7 mouse cellular contexts compared by ENCODE assay signal in genomic region chr11:77625061-77625855, GRCm38 (mm10). TPM values are rescaled to one million over a fixed set of nuclear protein-coding genes. Genes with fewer than 3 reads are reported as not detected.
A peak's percentile ranks its signal among the peaks of the same experiment; 100 is the strongest.
DNase-seq lines count a peak whose midpoint lies in the region; ATAC-seq and TF ChIP-seq lines count a peak whose summit lies in the region.

No protein-coding gene starts in this region.

- peak; percentile 70 for ATAC-seq in forebrain, postnatal 0 days
- ATAC-seq in hindbrain, embryonic 15.5 days (ENCODE audit: low FRiP score, low read depth): peak; percentile 72
- ATAC-seq in limb, embryonic 11.5 days (ENCODE audit: insufficient number of reproducible peaks, low FRiP score, low TSS enrichment, low read depth): no peak
- ATAC-seq in midbrain, embryonic 11.5 days (ENCODE audit: low FRiP score): no peak
- no peak for ATAC-seq in stomach, postnatal 0 days (ENCODE audit: low FRiP score, low TSS enrichment)

- no peaks in the 10 kb centered on the region for H3K4me1 ChIP-seq in brown adipose tissue, adult 24 weeks (ENCODE audit: control insufficient read depth, insufficient read depth, insufficient read length, low read length)
- peaks cover 20% of the 10 kb centered on the region for H3K4me1 ChIP-seq in forebrain, postnatal 0 days (ENCODE audit: insufficient read depth)
- H3K4me1 ChIP-seq in hindbrain, embryonic 15.5 days (replicated peaks): peaks cover 27% of the 10 kb centered on the region
- H3K4me1 ChIP-seq in limb, embryonic 11.5 days (ENCODE audit: control insufficient read depth, insufficient read depth, low read length): peaks cover 10% of the 10 kb centered on the region; the same call in 1 of the 2 replicates
- peaks cover 17% of the 10 kb centered on the region for H3K4me1 ChIP-seq in midbrain, embryonic 11.5 days (ENCODE audit: control insufficient read depth, insufficient read depth, low read length)
- H3K4me1 ChIP-seq in stomach, postnatal 0 days (replicated peaks; ENCODE audit: control insufficient read depth, insufficient read depth): 0 out of 2 replicates have a peak, but pooled peaks cover 2% of the 10 kb centered on the region

- H3K4me2 ChIP-seq in forebrain, postnatal 0 days (ENCODE audit: low read depth): peak overlapping the region; percentile 91
- H3K4me2 ChIP-seq in hindbrain, embryonic 15.5 days: peak overlapping the region; percentile 95
- peak overlapping the region; percentile 57 for H3K4me2 ChIP-seq in limb, embryonic 11.5 days (ENCODE audit: low read depth, severe bottlenecking)
- H3K4me2 ChIP-seq in midbrain, embryonic 11.5 days: peak overlapping the region; percentile 83
- peak overlapping the region; percentile 60 for H3K4me2 ChIP-seq in stomach, postnatal 0 days (replicated peaks; ENCODE audit: low read depth)

- no peaks in the 10 kb centered on the region for H3K27me3 ChIP-seq in forebrain, postnatal 0 days (ENCODE audit: insufficient read depth, low read length)
- H3K27me3 ChIP-seq in hindbrain, embryonic 15.5 days: no peaks in the 10 kb centered on the region
- H3K27me3 ChIP-seq in limb, embryonic 11.5 days (ENCODE audit: control insufficient read depth, insufficient read depth, low read length): no peaks in the 10 kb centered on the region
- no peaks in the 10 kb centered on the region for H3K27me3 ChIP-seq in midbrain, embryonic 11.5 days (ENCODE audit: control insufficient read depth, insufficient read depth, low read length)
- no peaks in the 10 kb centered on the region for H3K27me3 ChIP-seq in stomach, postnatal 0 days (ENCODE audit: control insufficient read depth, insufficient read depth, low read length)

- H3K36me3 ChIP-seq in forebrain, postnatal 0 days (ENCODE audit: insufficient read depth): no peaks in the 10 kb centered on the region
- H3K36me3 ChIP-seq in hindbrain, embryonic 15.5 days: no peaks in the 10 kb centered on the region
- no peaks in the 10 kb centered on the region for H3K36me3 ChIP-seq in limb, embryonic 11.5 days (ENCODE audit: control insufficient read depth, insufficient read depth, low read length)
- no peaks in the 10 kb centered on the region for H3K36me3 ChIP-seq in midbrain, embryonic 11.5 days (ENCODE audit: control insufficient read depth, insufficient read depth, low read length)
- no peaks in the 10 kb centered on the region for H3K36me3 ChIP-seq in stomach, postnatal 0 days (ENCODE audit: control insufficient read depth, insufficient read depth, low read length)

- H3K9ac ChIP-seq in forebrain, postnatal 0 days: peak overlapping the region; percentile 53
- peak overlapping the region; percentile 49 for H3K9ac ChIP-seq in hindbrain, embryonic 15.5 days
- peak overlapping the region; percentile 32; the same call in 1 of the 2 replicates for H3K9ac ChIP-seq in limb, embryonic 11.5 days (ENCODE audit: low read length)
- peak overlapping the region; percentile 47 for H3K9ac ChIP-seq in midbrain, embryonic 11.5 days (ENCODE audit: low read length)
- no peak overlapping the region; the same call in 1 of the 2 replicates for H3K9ac ChIP-seq in stomach, postnatal 0 days (ENCODE audit: low read length)

- TF ChIP-seq CTCF in forebrain, postnatal 0 days (IDR thresholded peaks at IDR 0.05; ENCODE audit: low read depth): no peak
- no peak for TF ChIP-seq CTCF in stomach, postnatal 0 days (IDR thresholded peaks at IDR 0.05; ENCODE audit: low read depth)

- no peak overlapping the region for H3K27ac ChIP-seq in brown adipose tissue, adult 24 weeks (replicated peaks; ENCODE audit: low read depth, low read length)
- peak overlapping the region; percentile 89 for H3K27ac ChIP-seq in forebrain, postnatal 0 days (ENCODE audit: low read depth, low read length)
- peak overlapping the region; percentile 82 for H3K27ac ChIP-seq in hindbrain, embryonic 15.5 days (replicated peaks)
- no peak overlapping the region for H3K27ac ChIP-seq in limb, embryonic 11.5 days (replicated peaks; ENCODE audit: low read depth, low read length)
- peak overlapping the region; percentile 49; the same call in 1 of the 2 replicates for H3K27ac ChIP-seq in midbrain, embryonic 11.5 days (ENCODE audit: low read depth, low read length)
- no peak overlapping the region for H3K27ac ChIP-seq in stomach, postnatal 0 days (replicated peaks)

- TF ChIP-seq EP300 in stomach, postnatal 0 days (optimal IDR thresholded peaks at IDR 0.05): no peak

- H3K9me3 ChIP-seq in forebrain, postnatal 0 days (ENCODE audit: low read length): no peaks in the 10 kb centered on the region
- no peaks in the 10 kb centered on the region for H3K9me3 ChIP-seq in hindbrain, embryonic 15.5 days
- no peaks in the 10 kb centered on the region for H3K9me3 ChIP-seq in limb, embryonic 11.5 days (ENCODE audit: control insufficient read depth, low read length)
- no peaks in the 10 kb centered on the region for H3K9me3 ChIP-seq in midbrain, embryonic 11.5 days (ENCODE audit: control insufficient read depth, low read length)
- no peaks in the 10 kb centered on the region for H3K9me3 ChIP-seq in stomach, postnatal 0 days (ENCODE audit: control insufficient read depth, low read length)

- peak; percentile 73 for DNase-seq in MN1 (ENCODE audit: low spot score)
- peak; percentile 89 for DNase-seq in forebrain, postnatal 0 days
- DNase-seq in limb, embryonic 11.5 days (ENCODE audit: low spot score): peak; percentile 62
- DNase-seq in midbrain, embryonic 11.5 days (ENCODE audit: low spot score, missing footprints): peak; percentile 95
- peak; percentile 34 for DNase-seq in stomach, postnatal 0 days (ENCODE audit: low spot score)

- peak overlapping the region; percentile 51 for H3K4me3 ChIP-seq in brown adipose tissue, adult 24 weeks (ENCODE audit: insufficient read depth, low read depth, low read length)
- H3K4me3 ChIP-seq in forebrain, postnatal 0 days (ENCODE audit: low read depth, low read length): peak overlapping the region; percentile 42
- peak overlapping the region; percentile 42 for H3K4me3 ChIP-seq in hindbrain, embryonic 15.5 days
- peak overlapping the region; percentile 23 for H3K4me3 ChIP-seq in limb, embryonic 11.5 days (ENCODE audit: low read depth, low read length)
- H3K4me3 ChIP-seq in midbrain, embryonic 11.5 days (ENCODE audit: low read depth, low read length): peak overlapping the region; percentile 30
- H3K4me3 ChIP-seq in stomach, postnatal 0 days (ENCODE audit: low read depth, low read length): peak overlapping the region; percentile 33

- WGBS in forebrain, postnatal 0 days: 2% methylated on average over 11 of the region's 11 CpGs
- 3% methylated on average over 11 of the region's 11 CpGs for WGBS in hindbrain, embryonic 15.5 days
- WGBS in limb, embryonic 11.5 days: 12% methylated on average over 11 of the region's 11 CpGs
- WGBS in midbrain, embryonic 11.5 days: 5% methylated on average over 11 of the region's 11 CpGs
- 7% methylated on average over 11 of the region's 11 CpGs for WGBS in stomach, postnatal 0 days

RNA-seq across cellular contexts. Expression of gene Taok1, which starts 17.6 kb away (rescaled TPM):
- 21.1 and 25.8 TPM in 2 replicates for polyA plus RNA-seq in brown adipose tissue, adult 24 weeks (2012; ENCODE audit: insufficient read depth, insufficient read length, missing spikeins)
- total RNA-seq in forebrain, postnatal 0 days (2014; rRNA removed): 74.2 and 87.4 TPM in 2 replicates
- polyA plus RNA-seq in forebrain, postnatal 0 days (2015; fragmentation: Nextera tagmentation; extraction: Ambion mirVana): 20.4 and 30.8 TPM in 2 replicates
- polyA plus RNA-seq in hindbrain, embryonic 15.5 days (2015; fragmentation: Nextera tagmentation; extraction: Ambion mirVana): 20.3 and 20.8 TPM in 2 replicates
- polyA plus RNA-seq in limb, embryonic 11.5 days (2014; fragmentation: Nextera tagmentation; extraction: Ambion mirVana): 13.1 and 13.5 TPM in 2 replicates
- polyA plus RNA-seq in midbrain, embryonic 11.5 days (2014; fragmentation: Nextera tagmentation; extraction: Ambion mirVana): 21.0 and 23.0 TPM in 2 replicates
- polyA plus RNA-seq in stomach, postnatal 0 days (2015; fragmentation: Nextera tagmentation; extraction: Ambion mirVana): 11.8 and 12.2 TPM in 2 replicates

Comparison
In these comparisons a context has a peak if more than half of its experiments do, and no peak if none do; other contexts are left out.
1. DNase-seq: peak in every context shown above with its lines; median percentile 95 in midbrain, embryonic 11.5 days; 89 in forebrain, postnatal 0 days; 73 in MN1; 62 in limb, embryonic 11.5 days; 34 in stomach, postnatal 0 days.
2. H3K27ac ChIP-seq: peak in forebrain, postnatal 0 days (single experiment), hindbrain, embryonic 15.5 days (single experiment) and midbrain, embryonic 11.5 days (single experiment); none in brown adipose tissue, adult 24 weeks (single experiment), limb, embryonic 11.5 days (single experiment) and stomach, postnatal 0 days (single experiment).
3. ATAC-seq: peak in forebrain, postnatal 0 days (single experiment) and hindbrain, embryonic 15.5 days (single experiment); none in limb, embryonic 11.5 days (single experiment), midbrain, embryonic 11.5 days (single experiment) and stomach, postnatal 0 days (single experiment).
4. Peak in every context shown above with its lines, with median percentiles within 50 percentile points of each other: H3K4me3 ChIP-seq and H3K4me2 ChIP-seq.